In genomic region chr3:105991653-105992283, GRCm38 (mm10) we compare ENCODE assay signal across 9 mouse cellular contexts. TPM values are rescaled to one million over a fixed set of nuclear protein-coding genes. Genes with fewer than 3 reads are reported as not detected.
DNase-seq lines count a peak whose midpoint lies in the region; ATAC-seq and TF ChIP-seq lines count a peak whose summit lies in the region.
"Had no signal": no experiment of that assay in that cellular context is flagged by ENCODE, and none has a peak within 500 bp of the region (broad histone marks: within the 10 kb centered on the region; RNA-seq: fewer than 3 reads in every experiment).

No protein-coding gene starts in this region.

- no peak for TF ChIP-seq CTCF in thymus, adult 2 months (IDR thresholded peaks at IDR 0.05; ENCODE audit: borderline replicate concordance, control insufficient read depth, extremely low read depth, insufficient read depth, low read length, poor library complexity)

- TF ChIP-seq POLR2A in thymus, adult 2 months (IDR thresholded peaks at IDR 0.05; ENCODE audit: control insufficient read depth, extremely low read depth, insufficient read depth, low read length, poor library complexity) = no peak

- 11% methylated on average over 4 of the region's 4 CpGs for WGBS in thymus, adult 2 months
- WGBS in hindbrain, embryonic 14.5 days = 33% methylated on average over 4 of the region's 4 CpGs
- WGBS in limb, embryonic 11.5 days = 37% methylated on average over 4 of the region's 4 CpGs

- no peak overlapping the region for H3K27ac ChIP-seq in thymus, adult 2 months (ENCODE audit: control insufficient read depth, insufficient read depth, low read length)
- no peak overlapping the region for H3K27ac ChIP-seq in hindbrain, embryonic 14.5 days
- H3K27ac ChIP-seq in limb, embryonic 11.5 days (replicated peaks; ENCODE audit: low read depth, low read length) = no peak overlapping the region
- H3K27ac ChIP-seq: heart, embryonic 15.5 days had no signal

- no peaks in the 10 kb centered on the region for H3K9me3 ChIP-seq in hindbrain, embryonic 14.5 days (ENCODE audit: control insufficient read depth, low read length)
- no peaks in the 10 kb centered on the region for H3K9me3 ChIP-seq in limb, embryonic 11.5 days (ENCODE audit: control insufficient read depth, low read length)
- H3K9me3 ChIP-seq: heart, embryonic 15.5 days had no signal

- H3K9ac ChIP-seq in hindbrain, embryonic 14.5 days = no peak overlapping the region
- H3K9ac ChIP-seq in limb, embryonic 11.5 days (ENCODE audit: low read length) = no peak overlapping the region
- H3K9ac ChIP-seq: heart, embryonic 15.5 days had no signal

- no peak overlapping the region for H3K4me2 ChIP-seq in hindbrain, embryonic 14.5 days (replicated peaks)
- H3K4me2 ChIP-seq in limb, embryonic 11.5 days (ENCODE audit: low read depth, severe bottlenecking) = no peak overlapping the region
- H3K4me2 ChIP-seq: heart, embryonic 15.5 days had no signal

- H3K4me1 ChIP-seq in thymus, adult 2 months (replicated peaks; ENCODE audit: control insufficient read depth, insufficient read depth, low read length) = no peaks in the 10 kb centered on the region
- H3K4me1 ChIP-seq in hindbrain, embryonic 14.5 days (replicated peaks; ENCODE audit: control insufficient read depth, insufficient read depth, low read length) = no peaks in the 10 kb centered on the region
- H3K4me1 ChIP-seq in limb, embryonic 11.5 days (ENCODE audit: control insufficient read depth, insufficient read depth, low read length) = no peaks in the 10 kb centered on the region
- H3K4me1 ChIP-seq: heart, embryonic 15.5 days had no signal

- ATAC-seq in cerebellum, adult (ENCODE audit: insufficient number of reproducible peaks, low FRiP score, low TSS enrichment) = 0 out of 2 replicates have a peak, but pooled peaks have one; percentile 20
- ATAC-seq in hindbrain, embryonic 14.5 days (ENCODE audit: low FRiP score) = 0 out of 2 replicates have a peak, but pooled peaks have one; percentile 43
- no peak for ATAC-seq in limb, embryonic 11.5 days (ENCODE audit: insufficient number of reproducible peaks, low FRiP score, low TSS enrichment, low read depth)

- H3K36me3 ChIP-seq in thymus, adult 2 months (ENCODE audit: control insufficient read depth, insufficient read depth, low read length) = no peaks in the 10 kb centered on the region
- no peaks in the 10 kb centered on the region for H3K36me3 ChIP-seq in hindbrain, embryonic 14.5 days (replicated peaks; ENCODE audit: control insufficient read depth, insufficient read depth)
- H3K36me3 ChIP-seq in limb, embryonic 11.5 days (ENCODE audit: control insufficient read depth, insufficient read depth, low read length) = no peaks in the 10 kb centered on the region
- H3K36me3 ChIP-seq: heart, embryonic 15.5 days had no signal

- no peak overlapping the region for H3K4me3 ChIP-seq in thymus, adult 2 months (ENCODE audit: control insufficient read depth, insufficient read depth, low read length)
- H3K4me3 ChIP-seq in hindbrain, embryonic 14.5 days (replicated peaks; ENCODE audit: low read length) = no peak overlapping the region
- no peak overlapping the region for H3K4me3 ChIP-seq in limb, embryonic 11.5 days (ENCODE audit: low read depth, low read length)
- H3K4me3 ChIP-seq: heart, embryonic 15.5 days had no signal

- H3K27me3 ChIP-seq in thymus, adult 2 months (ENCODE audit: control insufficient read depth, insufficient read depth, low read length) = no peaks in the 10 kb centered on the region
- no peaks in the 10 kb centered on the region for H3K27me3 ChIP-seq in hindbrain, embryonic 14.5 days (ENCODE audit: control insufficient read depth, insufficient read depth, low read length)
- no peaks in the 10 kb centered on the region for H3K27me3 ChIP-seq in limb, embryonic 11.5 days (ENCODE audit: control insufficient read depth, insufficient read depth, low read length)
- H3K27me3 ChIP-seq: heart, embryonic 15.5 days had no signal

- no peak for DNase-seq in cerebellum, adult 11-12 months
- peak; percentile 51 for DNase-seq in thymus, adult 2 months
- DNase-seq in thymus, adult 18-20 months = no peak
- DNase-seq in cerebellum, postnatal 25 days = peak; percentile 30 to 65
- DNase-seq in hindbrain, embryonic 14.5 days (ENCODE audit: low spot score) = peak; percentile 90
- peak; percentile 68 for DNase-seq in limb, embryonic 11.5 days (ENCODE audit: low spot score)
- DNase-seq in retina, adult 2 months (ENCODE audit: low read depth, low spot score) = peak; percentile 29

RNA-seq across cellular contexts. Expression of gene Ovgp1, which starts 18.3 kb away (rescaled TPM):
- 3.5 and 3.9 TPM in 2 replicates for polyA plus RNA-seq in thymus, adult 2 months (2012; rRNA removed)
- 4.0 and 4.1 TPM in 2 replicates for polyA plus RNA-seq in hindbrain, embryonic 14.5 days (2014; fragmentation: Nextera tagmentation; extraction: Ambion mirVana)
- polyA plus RNA-seq in limb, embryonic 11.5 days (2014; fragmentation: Nextera tagmentation; extraction: Ambion mirVana) = 2.5 and 2.8 TPM in 2 replicates

RNA-seq across cellular contexts. Expression of gene Pifo, which starts 22.7 kb away (rescaled TPM):
- 0.19 and 0.29 TPM in 2 replicates for polyA plus RNA-seq in thymus, adult 2 months (2012; rRNA removed)
- polyA plus RNA-seq in hindbrain, embryonic 14.5 days (2014; fragmentation: Nextera tagmentation; extraction: Ambion mirVana) = 7.5 and 15.1 TPM in 2 replicates
- polyA plus RNA-seq in limb, embryonic 11.5 days (2014; fragmentation: Nextera tagmentation; extraction: Ambion mirVana) = not detected in 2 replicates

RNA-seq across cellular contexts. Expression of gene Atp5f1, which starts 31.9 kb away (rescaled TPM):
- 139 and 148 TPM in 2 replicates for polyA plus RNA-seq in thymus, adult 2 months (2012; rRNA removed)
- polyA plus RNA-seq in hindbrain, embryonic 14.5 days (2014; fragmentation: Nextera tagmentation; extraction: Ambion mirVana) = 577 and 604 TPM in 2 replicates
- polyA plus RNA-seq in limb, embryonic 11.5 days (2014; fragmentation: Nextera tagmentation; extraction: Ambion mirVana) = 489 and 505 TPM in 2 replicates

RNA-seq across cellular contexts. Expression of gene Wdr77, which starts 32.6 kb away (rescaled TPM):
- polyA plus RNA-seq in thymus, adult 2 months (2012; rRNA removed) = 46.1 and 56.1 TPM in 2 replicates
- 86.2 and 90.1 TPM in 2 replicates for polyA plus RNA-seq in hindbrain, embryonic 14.5 days (2014; fragmentation: Nextera tagmentation; extraction: Ambion mirVana)
- polyA plus RNA-seq in limb, embryonic 11.5 days (2014; fragmentation: Nextera tagmentation; extraction: Ambion mirVana) = 133 and 137 TPM in 2 replicates

RNA-seq across cellular contexts. Expression of gene Chil5, which starts 40.8 kb away (rescaled TPM):
- polyA plus RNA-seq in thymus, adult 2 months (2012; rRNA removed) = 0.12 and 0.27 TPM in 2 replicates
- 0.20 and 0.26 TPM in 2 replicates for polyA plus RNA-seq in hindbrain, embryonic 14.5 days (2014; fragmentation: Nextera tagmentation; extraction: Ambion mirVana)
- not detected in 2 replicates for polyA plus RNA-seq in limb, embryonic 11.5 days (2014; fragmentation: Nextera tagmentation; extraction: Ambion mirVana)
- polyA plus RNA-seq: heart, embryonic 15.5 days had no signal

Comparison
In these comparisons a context has a peak if more than half of its experiments do, and no peak if none do; other contexts are left out.
1. DNase-seq: peak in thymus, adult 2 months (single experiment), cerebellum, postnatal 25 days (2 of 2), hindbrain, embryonic 14.5 days (single experiment), limb, embryonic 11.5 days (single experiment) and retina, adult 2 months (single experiment); none in cerebellum, adult 11-12 months (single experiment) and thymus, adult 18-20 months (0 of 2).